8 mouse cellular contexts compared by ENCODE assay signal in the genomic region with DNA sequence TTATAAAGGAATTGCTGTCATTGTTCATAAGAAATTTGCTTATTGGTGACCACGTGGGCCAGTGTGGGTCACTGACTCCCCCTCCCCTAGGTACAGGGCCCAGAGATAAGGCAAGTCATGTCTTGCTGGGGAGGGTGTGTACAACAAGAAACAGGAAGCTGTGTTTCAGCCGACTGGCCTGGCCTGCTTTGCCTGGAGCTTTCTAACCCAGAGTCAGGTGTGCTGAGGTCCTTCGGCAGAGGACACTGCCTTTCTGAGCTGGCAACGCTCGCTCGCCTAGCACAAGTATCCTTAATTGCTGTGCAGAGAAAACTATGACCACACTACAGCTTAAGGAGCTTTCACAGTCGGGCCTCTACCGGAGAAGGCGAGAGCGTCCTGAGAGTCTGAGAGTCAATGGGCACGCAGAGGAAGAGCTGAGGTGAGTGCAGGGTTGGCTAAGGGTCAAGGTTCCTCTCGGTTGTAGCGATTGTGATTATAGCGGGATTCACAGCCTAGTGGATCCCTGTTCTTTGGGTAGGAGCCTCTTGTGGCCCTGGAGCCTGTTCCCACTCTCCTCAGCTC. TPM values are rescaled to one million over a fixed set of nuclear protein-coding genes. Genes with fewer than 3 reads are reported as not detected.
A peak's percentile ranks its signal among the peaks of the same experiment; 100 is the strongest.
DNase-seq lines count a peak whose midpoint lies in the region; ATAC-seq and TF ChIP-seq lines count a peak whose summit lies in the region.

No protein-coding gene starts in this region.

- peak overlapping the region; percentile 44 for H3K4me3 ChIP-seq in heart, embryonic 13.5 days
- no peak overlapping the region for H3K4me3 ChIP-seq in hindbrain, embryonic 12.5 days
- peak overlapping the region; percentile 67 to 100 for H3K4me3 ChIP-seq in liver, embryonic 14.5 days (ENCODE audit: insufficient read depth in 1 of 2, low read depth in 2 of 2, low read length in 2 of 2)

- no peaks in the 10 kb centered on the region for H3K9me3 ChIP-seq in heart, embryonic 13.5 days
- no peaks in the 10 kb centered on the region for H3K9me3 ChIP-seq in hindbrain, embryonic 12.5 days (replicated peaks)
- no peaks in the 10 kb centered on the region for H3K9me3 ChIP-seq in liver, embryonic 14.5 days (ENCODE audit: control insufficient read depth, low read length)

- no peak for DNase-seq in heart, postnatal 25 days (ENCODE audit: low spot score)
- DNase-seq in brain, adult 2 months (ENCODE audit: low read depth, low spot score), result peak; percentile 55
- no peak for DNase-seq in liver, embryonic 14.5 days (ENCODE audit: low read depth in 3 of 3, low spot score in 3 of 3)
- DNase-seq in spleen, postnatal 10 days (ENCODE audit: low spot score in 2 of 2), result peak; percentile 54 to 56
- DNase-seq in gastrocnemius, postnatal 36 days, result no peak
- no peak for DNase-seq in layer of hippocampus, postnatal 25 days (ENCODE audit: extremely low spot score in 1 of 2, low spot score in 1 of 2)

- ATAC-seq in heart, embryonic 13.5 days (ENCODE audit: extremely low read depth, insufficient number of reproducible peaks, low FRiP score, low TSS enrichment), result peak; percentile 75
- ATAC-seq in hindbrain, embryonic 12.5 days (ENCODE audit: low FRiP score), result 0 out of 2 replicates have a peak, but pooled peaks have one; percentile 43
- peak; percentile 77 for ATAC-seq in liver, embryonic 14.5 days (ENCODE audit: insufficient read depth)

- no peak for TF ChIP-seq CTCF in liver, embryonic 14.5 days (IDR thresholded peaks at IDR 0.05; ENCODE audit: low read depth)

- intact Hi-C loops in heart, postnatal 25 days (cut with DNase I), result no loop called here
- intact Hi-C loops in gastrocnemius, postnatal 36 days (cut with DNase I), result no loop called here

- TF ChIP-seq EP300 in liver, embryonic 14.5 days (IDR thresholded peaks at IDR 0.05; ENCODE audit: low read depth), result no peak; the same call in 1 of the 2 replicates

- H3K4me2 ChIP-seq in heart, embryonic 13.5 days, result peak overlapping the region; percentile 56
- H3K4me2 ChIP-seq in hindbrain, embryonic 12.5 days (replicated peaks), result no peak overlapping the region
- H3K4me2 ChIP-seq in liver, embryonic 14.5 days (ENCODE audit: low read depth), result peak overlapping the region; percentile 74

- H3K27ac ChIP-seq in heart, embryonic 13.5 days (replicated peaks), result peak overlapping the region; percentile 85
- H3K27ac ChIP-seq in hindbrain, embryonic 12.5 days, result peak overlapping the region; percentile 30; the same call in 1 of the 2 replicates
- H3K27ac ChIP-seq in liver, embryonic 14.5 days, result peak overlapping the region; percentile 95

- 18% methylated on average over 14 of the region's 14 CpGs for WGBS in heart, embryonic 13.5 days
- WGBS in hindbrain, embryonic 12.5 days, result 48% methylated on average over 14 of the region's 14 CpGs
- 4% methylated on average over 14 of the region's 14 CpGs for WGBS in liver, embryonic 14.5 days (ENCODE audit: insufficient replicate concordance)

- H3K9ac ChIP-seq in heart, embryonic 13.5 days, result peak overlapping the region; percentile 76
- no peak overlapping the region; the same call in 1 of the 2 replicates for H3K9ac ChIP-seq in hindbrain, embryonic 12.5 days
- peak overlapping the region; percentile 92 for H3K9ac ChIP-seq in liver, embryonic 14.5 days (replicated peaks)

- no peaks in the 10 kb centered on the region for H3K27me3 ChIP-seq in heart, embryonic 13.5 days (replicated peaks)
- H3K27me3 ChIP-seq in hindbrain, embryonic 12.5 days, result no peaks in the 10 kb centered on the region
- H3K27me3 ChIP-seq in liver, embryonic 14.5 days (ENCODE audit: control insufficient read depth, insufficient read depth, low read length), result no peaks in the 10 kb centered on the region

- H3K36me3 ChIP-seq in heart, embryonic 13.5 days, result peaks cover 3% of the 10 kb centered on the region; the same call in 1 of the 2 replicates
- no peaks in the 10 kb centered on the region for H3K36me3 ChIP-seq in hindbrain, embryonic 12.5 days
- no peaks in the 10 kb centered on the region; the same call in 1 of the 2 replicates for H3K36me3 ChIP-seq in liver, embryonic 14.5 days (replicated peaks; ENCODE audit: control insufficient read depth, insufficient read depth, low read depth)

- peaks cover 66% of the 10 kb centered on the region for H3K4me1 ChIP-seq in heart, embryonic 13.5 days
- H3K4me1 ChIP-seq in hindbrain, embryonic 12.5 days, result peaks cover 22% of the 10 kb centered on the region
- H3K4me1 ChIP-seq in liver, embryonic 14.5 days (replicated peaks; ENCODE audit: control insufficient read depth in 2 of 2, insufficient read depth in 2 of 2, low read length in 1 of 2), result peaks cover 54 to 58% of the 10 kb centered on the region in 2 experiments

RNA-seq across cellular contexts. Expression of gene Lims1, which starts 48.1 kb away (rescaled TPM):
- 160 and 177 TPM in 2 replicates for polyA plus RNA-seq in heart, embryonic 13.5 days (2015; fragmentation: Nextera tagmentation; extraction: Ambion mirVana)
- 100 to 1,000 TPM; 168 to 192 TPM for total RNA-seq in heart, postnatal 25 days (2021)
- 88.9 and 101 TPM in 2 replicates for polyA plus RNA-seq in hindbrain, embryonic 12.5 days (2016; fragmentation: Nextera tagmentation; extraction: Ambion mirVana)
- polyA plus RNA-seq in liver, embryonic 14.5 days (2012; rRNA removed), result 14.4 and 20.9 TPM in 2 replicates
- 69.0 and 77.5 TPM in 2 replicates for polyA plus RNA-seq in liver, embryonic 14.5 days (2014; fragmentation: Nextera tagmentation; extraction: Ambion mirVana)
- 10 to 100 TPM; 34.3 to 41.9 TPM for total RNA-seq in gastrocnemius, postnatal 36 days (2021)
- 10 to 100 TPM; 24.5 to 25.0 TPM for total RNA-seq in layer of hippocampus, postnatal 25 days (2021)

Comparison
In these comparisons a context has a peak if more than half of its experiments do, and no peak if none do; other contexts are left out.
1. H3K27ac ChIP-seq: peak in every context shown above with its lines; median percentile 95 in liver, embryonic 14.5 days; 85 in heart, embryonic 13.5 days; 30 in hindbrain, embryonic 12.5 days.
2. DNase-seq: peak in brain, adult 2 months (single experiment) and spleen, postnatal 10 days (2 of 2); none in heart, postnatal 25 days (single experiment), liver, embryonic 14.5 days (0 of 3), gastrocnemius, postnatal 36 days (0 of 2) and layer of hippocampus, postnatal 25 days (0 of 2).
3. Peak in every context shown above with its lines, with median percentiles within 50 percentile points of each other: ATAC-seq.